Mouse (Mus musculus) ovary, postnatal 14 days (tissue): Measurements from ENCODE around the gene Vpreb2.
"Not testable (repeated sequence)": the region's sequence is repeated elsewhere in the genome, so short reads cannot be mapped to it uniquely, and the experiment has no call there.

Source experiments
- DNase-seq: peaks from one replicate; pipeline ENCODE4 v3.0.0; 2022; ENCODE audit warnings: low spot score

Vpreb2 gene

GRCm38 (mm10) chr16:17980128-17980527, at the start of gene Vpreb2:
TSS of gene Vpreb2 (plus strand) at chr16:17980428.
- no peak for DNase-seq

- DNase-seq: no peak
These were observed 48.2 kb upstream of the Vpreb2 start for GRCm38 (mm10) chr16:17931906-17932460.

GRCm38 (mm10) chr16:17933594-17934444, 46.4 kb upstream of the Vpreb2 start:
- no peak for DNase-seq

GRCm38 (mm10) chr16:17934445-17934910, 45.8 kb upstream of the Vpreb2 start:
- no peak for DNase-seq

GRCm38 (mm10) chr16:17936776-17937175, 43.5 kb upstream of the Vpreb2 start:
- DNase-seq: no peak

DNA sequence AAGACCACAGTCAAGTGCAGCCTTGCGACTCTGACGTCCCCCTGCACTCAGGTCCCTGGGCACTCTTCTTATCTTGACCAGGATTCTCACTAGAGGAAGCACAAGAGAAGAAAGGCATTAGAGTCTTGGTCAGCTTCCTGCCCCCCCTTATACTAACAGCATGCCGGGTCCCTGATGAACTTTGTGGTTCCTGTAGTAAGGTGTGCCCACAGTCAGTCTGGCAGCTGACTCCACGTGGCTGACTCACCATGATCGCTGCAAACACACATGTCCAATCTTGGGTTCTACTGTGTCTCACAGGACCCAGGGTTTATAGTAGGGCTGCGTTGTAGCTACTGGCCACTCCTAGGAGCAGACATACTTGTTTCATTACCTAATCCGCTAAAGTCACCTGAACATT, 42.0 kb upstream of the Vpreb2 start:
- no peak for DNase-seq

- peak; percentile 51 for DNase-seq
These were observed 41.4 kb upstream of the Vpreb2 start for GRCm38 (mm10) chr16:17938821-17939220.

- DNase-seq: no peak
These were observed 40.9 kb upstream of the Vpreb2 start for GRCm38 (mm10) chr16:17939255-17939751.

DNA sequence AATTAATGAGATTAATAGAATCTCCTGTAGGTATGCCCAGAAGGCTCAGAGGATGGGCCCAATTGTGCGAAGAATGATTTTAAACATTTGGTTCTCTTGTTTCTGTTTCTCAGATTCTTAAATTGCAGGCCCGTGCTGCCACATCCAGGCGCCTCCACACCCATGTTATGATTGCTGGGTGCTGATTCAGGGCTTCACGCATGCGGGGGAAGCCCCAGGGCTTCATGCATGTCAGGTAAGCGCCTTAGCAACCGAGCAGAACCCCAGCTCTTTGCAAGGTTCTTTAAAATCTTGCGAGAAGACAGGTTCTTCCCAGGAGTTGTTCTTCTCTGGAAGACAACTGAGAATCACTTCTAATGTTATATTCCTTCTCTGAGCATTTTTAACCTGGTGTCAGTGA, 36.8 kb upstream of the Vpreb2 start:
- no peak for DNase-seq

GRCm38 (mm10) chr16:17945081-17945831, 35.0 kb upstream of the Vpreb2 start:
- no peak for DNase-seq

DNA sequence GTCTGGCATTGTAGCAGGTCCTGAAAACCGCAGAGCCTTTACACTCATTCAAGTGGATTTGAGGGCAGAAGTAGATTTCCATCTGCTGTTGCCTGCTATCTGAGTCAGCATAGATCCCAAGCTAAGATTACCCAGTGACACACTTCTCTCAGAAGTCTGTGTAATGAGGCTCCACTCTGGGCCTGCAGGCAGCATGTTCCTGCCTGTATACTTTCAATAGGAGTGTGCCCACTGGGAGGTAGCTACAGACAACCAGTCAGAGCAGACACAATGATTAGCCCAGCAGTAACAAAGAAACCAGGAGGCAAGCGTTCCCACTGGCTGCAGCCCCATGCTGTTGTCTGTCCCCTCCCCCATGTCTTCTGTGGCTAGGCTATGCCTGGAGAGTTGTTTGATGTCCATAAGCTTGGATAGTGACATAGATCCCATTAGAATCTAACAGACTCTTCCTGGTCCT, 30.8 kb upstream of the Vpreb2 start:
- DNase-seq: no peak

GRCm38 (mm10) chr16:17950068-17950467, 30.2 kb upstream of the Vpreb2 start:
- no peak for DNase-seq

DNA sequence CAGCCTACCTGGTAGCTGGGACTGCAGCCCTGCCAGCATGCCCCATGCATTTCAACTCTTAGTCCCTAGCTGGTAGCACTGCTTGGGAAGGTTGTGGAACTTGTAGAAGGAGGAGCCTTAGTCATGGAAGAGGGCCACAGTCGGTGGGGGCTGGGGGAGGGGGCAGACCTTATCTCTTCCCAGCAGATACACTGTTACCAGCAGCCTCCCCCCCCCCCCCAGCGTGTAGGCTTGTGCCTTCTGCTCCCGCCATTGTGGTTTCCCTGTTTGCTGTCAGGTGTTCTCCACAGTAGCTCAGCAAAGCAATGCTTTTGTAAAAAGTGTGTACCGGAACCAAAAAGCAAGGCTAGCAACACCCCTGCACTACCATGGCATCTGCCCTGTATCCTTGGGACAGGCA, 28.6 kb upstream of the Vpreb2 start:
- DNase-seq: no peak

GRCm38 (mm10) chr16:17956052-17956638, 24.1 kb upstream of the Vpreb2 start:
- DNase-seq: not testable (repeated sequence)

GRCm38 (mm10) chr16:17962091-17962490, 18.1 kb upstream of the Vpreb2 start:
- no peak for DNase-seq

DNA sequence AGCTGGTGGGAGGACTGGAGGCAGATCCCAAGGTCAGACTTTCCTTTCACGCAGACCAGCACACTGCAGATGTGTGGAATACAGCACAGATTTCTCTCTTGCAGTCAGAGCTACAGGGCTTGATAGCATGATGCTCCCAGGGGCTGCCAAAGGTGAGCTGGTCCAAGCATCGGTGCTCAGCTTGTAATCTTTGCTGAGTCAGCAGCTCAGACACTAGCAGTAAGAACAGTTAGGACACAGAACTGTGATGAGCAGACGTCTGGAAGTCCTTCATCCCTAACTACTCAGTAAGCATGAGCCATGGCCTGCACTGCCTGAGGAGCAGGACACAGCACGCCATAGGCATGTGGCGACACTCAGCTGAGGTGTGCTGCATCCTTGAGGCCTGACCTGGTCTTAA, 8.4 kb upstream of the Vpreb2 start:
- DNase-seq: no peak

- not testable (repeated sequence) for DNase-seq
These were observed 2.4 kb upstream of the Vpreb2 start for GRCm38 (mm10) chr16:17977840-17978239.

DNA sequence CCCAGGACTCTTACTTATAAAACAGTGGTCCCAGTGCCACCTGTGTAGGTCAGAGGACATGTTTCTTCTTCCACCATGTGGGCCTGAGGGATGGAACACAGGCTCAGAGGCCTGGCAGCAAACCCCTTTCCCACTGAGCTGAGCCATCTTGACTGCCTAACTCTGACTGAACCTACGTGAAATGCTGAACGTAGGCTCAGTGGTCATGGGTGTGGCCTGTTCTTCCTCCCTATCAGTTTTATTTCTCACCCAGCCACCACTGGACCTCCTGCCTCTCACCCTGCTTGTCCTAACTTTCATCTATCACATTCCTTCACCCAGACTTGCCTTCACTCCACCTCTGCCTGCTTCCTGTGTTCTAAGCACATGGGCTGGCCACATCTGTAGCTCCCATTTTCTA, 3.0 kb downstream of the Vpreb2 start:
- DNase-seq: no peak

DNA sequence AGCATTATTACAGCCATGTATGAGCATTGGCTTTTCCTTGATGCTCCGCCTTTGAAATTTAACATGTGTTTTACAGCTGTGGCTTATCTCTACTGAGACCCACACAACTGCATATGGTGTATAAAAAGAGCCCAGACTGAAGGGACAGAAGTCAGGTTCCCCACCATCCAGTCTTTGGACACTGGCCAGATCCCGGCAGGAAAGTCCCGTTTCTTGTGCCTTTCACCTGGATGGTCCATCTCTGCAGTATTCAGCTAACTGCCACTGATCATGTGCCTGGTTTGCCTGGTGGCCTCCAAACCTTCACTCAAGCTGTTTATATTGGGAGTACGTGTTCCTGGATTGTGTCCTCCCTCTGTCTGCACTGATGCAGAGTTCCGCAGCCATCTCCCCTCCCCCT, 4.0 kb downstream of the Vpreb2 start:
- DNase-seq: no peak

GRCm38 (mm10) chr16:17985078-17985477, 4.8 kb downstream of the Vpreb2 start:
- DNase-seq: no peak

DNA sequence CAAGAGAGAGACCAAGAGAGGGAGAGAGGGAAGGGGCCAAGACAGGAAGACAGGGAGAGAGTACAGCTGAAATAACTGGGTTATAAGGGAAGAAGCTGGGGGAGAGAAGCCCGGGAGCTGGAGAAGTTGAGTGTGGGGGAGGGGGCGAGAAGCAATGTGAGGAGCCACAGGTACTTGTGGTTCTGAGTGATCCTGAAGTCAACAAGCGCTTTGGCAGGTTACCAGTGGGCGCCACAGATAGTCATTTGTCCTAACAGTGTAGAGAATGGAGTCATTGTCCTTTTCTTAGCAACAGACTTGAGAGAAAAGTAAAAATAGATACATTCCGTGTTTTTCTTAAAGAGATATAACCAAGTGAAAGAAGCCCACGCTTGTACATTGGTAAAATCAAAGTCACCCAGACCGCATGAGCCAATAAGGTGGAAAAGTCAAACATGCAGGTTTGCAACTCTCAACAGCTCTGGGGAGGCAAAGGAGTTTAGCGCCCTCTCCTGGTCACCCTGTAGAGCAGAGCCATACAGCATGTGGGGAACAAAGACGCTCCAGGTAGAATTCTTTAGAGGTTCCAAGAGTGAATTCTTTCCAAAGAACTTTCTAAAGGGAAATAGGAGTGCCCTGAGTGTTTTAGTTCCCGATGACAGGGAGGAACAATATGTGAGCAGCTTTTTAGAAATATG, 6.4 kb downstream of the Vpreb2 start:
- DNase-seq: peak; percentile 53

DNA sequence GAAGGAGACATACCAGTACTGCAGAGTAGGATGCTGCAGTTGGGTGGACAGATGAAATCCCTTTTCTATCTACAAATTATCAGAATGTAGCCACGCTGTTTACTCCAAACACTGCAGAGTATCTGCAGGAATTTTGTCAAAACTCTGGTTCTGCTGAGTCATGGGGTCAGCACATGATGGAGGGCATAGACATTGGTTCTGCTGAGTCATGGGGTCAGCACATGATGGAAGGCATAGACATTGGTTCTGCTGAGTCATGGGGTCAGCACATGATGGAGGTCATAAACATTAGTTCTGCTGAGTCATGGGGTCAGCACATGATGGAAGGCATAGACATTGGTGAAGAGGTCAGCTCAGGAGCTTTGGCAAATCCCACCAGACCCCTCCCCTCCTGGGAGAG, 7.5 kb downstream of the Vpreb2 start:
- no peak for DNase-seq
